Mouse (Mus musculus): ENCODE data around the gene Abcd2.

The Abcd2 gene

DNA sequence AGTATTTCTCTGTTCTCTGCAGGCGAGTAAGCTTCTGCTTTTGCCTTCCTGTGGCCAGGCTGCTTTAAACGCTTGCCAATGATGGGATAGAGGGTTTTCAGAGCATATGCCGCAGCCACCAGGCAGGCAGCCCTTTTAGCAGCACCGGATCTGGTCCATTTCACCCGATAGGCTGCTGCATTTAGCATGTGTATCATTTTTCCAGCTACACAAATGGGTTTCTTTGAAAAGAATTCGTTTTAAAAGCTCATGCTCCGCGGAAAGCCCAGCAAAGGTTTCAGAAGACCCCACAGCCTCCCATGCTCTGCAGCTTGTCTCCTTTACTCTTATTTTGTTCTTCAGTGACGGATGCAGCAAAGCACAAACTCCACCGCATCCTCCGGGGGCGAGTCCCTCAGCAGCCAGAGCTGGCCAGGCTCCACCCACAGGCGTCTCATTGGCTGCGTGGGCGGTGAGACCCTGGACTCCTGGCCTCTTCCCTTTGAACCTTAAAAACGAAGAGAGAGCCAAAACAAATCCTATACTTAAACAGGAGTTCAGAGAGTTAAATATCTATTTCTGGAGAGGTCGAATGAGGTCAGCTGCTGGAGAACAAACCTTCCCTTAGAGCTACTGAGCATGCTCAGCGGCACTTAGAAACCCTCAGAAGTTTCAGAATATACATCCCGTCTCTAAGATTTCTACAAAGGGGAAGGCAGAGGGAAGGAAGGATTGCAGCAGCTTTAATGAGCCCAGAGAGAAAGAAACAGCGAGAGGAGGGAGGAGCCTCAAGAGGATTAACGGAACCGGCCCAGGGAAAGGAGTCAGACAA lies at the start of gene Abcd2:
Gene Abcd2, minus strand, starts transcription at position 388 of the 811 bp plus-strand sequence.
- peak; percentile 60 for DNase-seq (ENCODE audit: low spot score)

DNA sequence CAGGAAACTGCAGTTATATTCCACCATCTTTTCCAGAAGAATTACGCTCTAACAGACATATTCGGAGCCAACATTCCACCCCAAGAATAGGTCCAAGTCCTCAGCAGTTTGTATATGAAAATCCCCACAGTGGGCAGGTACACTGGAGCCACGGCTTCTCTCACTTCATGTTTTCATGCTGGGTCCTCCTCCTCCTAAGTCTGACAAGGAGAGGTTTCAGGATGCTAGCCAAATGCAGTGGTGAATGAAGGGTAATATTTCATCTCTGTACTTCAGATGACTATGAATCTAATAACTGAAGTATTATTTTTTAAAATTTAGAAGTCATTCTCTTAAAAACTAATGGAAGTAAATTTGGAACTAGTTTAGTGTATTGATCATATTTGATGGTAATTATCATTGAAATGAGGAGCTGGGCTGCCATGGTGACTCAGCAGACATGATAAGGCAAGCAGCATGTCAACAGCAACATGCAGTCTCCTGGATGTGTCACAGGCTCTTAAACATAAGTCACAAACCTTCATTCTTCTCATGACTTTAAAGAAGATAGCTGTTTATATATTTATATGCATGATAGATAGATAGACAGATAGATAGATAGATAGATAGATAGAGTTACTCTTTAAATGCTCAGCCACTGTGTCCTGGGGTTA lies 49.2 kb upstream of the Abcd2 start:
- DNase-seq (ENCODE audit: low spot score), result no peak

DNA sequence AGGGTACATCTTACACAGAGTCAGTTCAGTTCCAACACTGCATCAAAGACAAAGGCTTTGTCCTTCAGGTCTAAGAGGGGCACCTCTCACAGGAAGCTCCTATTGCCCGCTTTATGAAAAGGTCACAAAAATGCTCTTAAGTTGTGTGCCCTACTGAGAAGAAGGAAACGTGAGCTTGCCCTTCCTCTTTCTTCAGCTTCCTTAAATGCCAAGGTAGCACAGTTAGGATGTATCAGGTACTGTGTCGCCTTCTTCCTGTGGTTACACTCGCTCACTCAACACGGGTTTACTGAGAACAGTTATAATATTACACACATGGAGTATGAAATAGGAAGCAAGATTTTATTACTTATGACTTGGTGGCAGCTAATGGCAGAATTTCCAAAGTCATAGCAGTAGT lies 45.7 kb upstream of the Abcd2 start:
- DNase-seq (ENCODE audit: low spot score), result no peak

DNA sequence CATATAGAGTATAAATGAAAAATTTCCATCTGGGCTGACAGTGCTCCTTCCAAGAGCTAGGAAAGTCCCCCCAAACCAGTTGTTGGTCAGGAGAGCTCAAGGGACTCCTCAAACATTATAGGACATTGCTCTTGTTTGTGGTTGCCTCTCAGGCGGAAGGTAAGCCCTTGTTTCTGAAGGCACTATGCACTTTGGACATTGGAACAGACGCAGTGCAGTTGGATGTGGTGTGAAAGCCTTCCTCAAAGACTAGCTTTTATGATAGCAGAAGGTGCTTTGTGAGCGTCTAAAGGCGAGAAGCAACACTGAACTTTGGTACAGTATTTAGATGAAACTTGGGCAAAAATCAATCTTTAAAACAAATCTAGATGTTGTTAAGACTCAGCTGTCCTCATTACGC lies 14.9 kb upstream of the Abcd2 start:
- no peak for DNase-seq (ENCODE audit: low spot score)

DNA sequence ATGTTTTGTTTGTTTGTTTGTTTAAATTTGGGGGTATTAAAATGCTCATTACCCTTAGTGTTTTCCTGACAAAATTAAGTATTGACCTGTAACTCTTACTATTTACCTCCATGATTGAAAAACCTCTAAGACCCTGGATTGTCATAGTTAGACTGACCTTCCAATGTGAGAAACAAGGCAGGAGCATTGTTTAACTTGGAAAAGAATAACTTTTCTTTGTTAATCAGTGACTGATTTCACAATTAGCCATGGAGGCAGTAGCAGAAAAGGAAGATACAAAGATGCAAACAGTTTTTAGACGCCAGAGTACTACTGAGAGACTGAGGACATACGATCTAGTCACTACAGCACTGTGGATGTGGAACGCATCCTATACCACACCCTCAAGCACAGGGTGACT lies 11.9 kb upstream of the Abcd2 start:
- DNase-seq (ENCODE audit: low spot score), result no peak

DNA sequence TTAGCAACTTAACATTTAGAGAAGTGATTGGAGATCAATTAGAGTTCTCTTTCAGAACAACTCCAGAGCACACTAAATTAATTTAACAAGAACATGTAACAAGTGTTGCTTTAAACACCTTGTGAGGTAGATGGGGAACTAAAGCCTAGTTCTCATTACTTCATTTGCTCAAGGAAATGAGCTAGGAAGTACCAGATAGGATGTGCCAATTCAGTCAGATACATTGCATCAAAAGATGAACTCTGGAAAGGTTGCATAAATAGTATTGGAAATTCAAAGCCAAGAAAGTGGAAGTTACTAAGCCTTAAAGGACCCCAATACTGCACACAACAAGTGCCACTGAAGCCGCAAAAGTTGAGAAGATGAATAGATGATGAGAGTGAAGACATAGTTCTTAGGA lies 10.9 kb upstream of the Abcd2 start:
- DNase-seq (ENCODE audit: low spot score), result no peak

DNA sequence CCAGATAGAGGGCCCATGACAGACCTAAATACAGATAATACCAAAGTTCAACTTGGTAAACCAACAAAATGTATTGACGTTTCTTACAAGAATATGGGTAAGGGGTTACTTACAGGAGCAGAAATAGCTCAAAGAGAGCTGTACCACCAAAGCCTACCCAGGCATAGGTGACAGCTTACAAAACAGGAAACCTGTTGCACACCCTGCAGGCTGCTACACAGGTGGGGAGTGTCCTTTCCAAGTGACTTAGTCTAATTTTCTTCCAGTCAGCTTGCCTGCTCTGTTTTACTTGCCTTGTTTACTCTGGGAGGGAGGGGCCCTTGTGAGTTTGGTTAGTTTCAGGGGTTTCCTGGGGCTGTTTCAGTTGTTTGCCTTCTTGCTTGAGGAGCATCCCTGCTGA lies 9.2 kb upstream of the Abcd2 start:
- no peak for DNase-seq (ENCODE audit: low spot score)

DNA sequence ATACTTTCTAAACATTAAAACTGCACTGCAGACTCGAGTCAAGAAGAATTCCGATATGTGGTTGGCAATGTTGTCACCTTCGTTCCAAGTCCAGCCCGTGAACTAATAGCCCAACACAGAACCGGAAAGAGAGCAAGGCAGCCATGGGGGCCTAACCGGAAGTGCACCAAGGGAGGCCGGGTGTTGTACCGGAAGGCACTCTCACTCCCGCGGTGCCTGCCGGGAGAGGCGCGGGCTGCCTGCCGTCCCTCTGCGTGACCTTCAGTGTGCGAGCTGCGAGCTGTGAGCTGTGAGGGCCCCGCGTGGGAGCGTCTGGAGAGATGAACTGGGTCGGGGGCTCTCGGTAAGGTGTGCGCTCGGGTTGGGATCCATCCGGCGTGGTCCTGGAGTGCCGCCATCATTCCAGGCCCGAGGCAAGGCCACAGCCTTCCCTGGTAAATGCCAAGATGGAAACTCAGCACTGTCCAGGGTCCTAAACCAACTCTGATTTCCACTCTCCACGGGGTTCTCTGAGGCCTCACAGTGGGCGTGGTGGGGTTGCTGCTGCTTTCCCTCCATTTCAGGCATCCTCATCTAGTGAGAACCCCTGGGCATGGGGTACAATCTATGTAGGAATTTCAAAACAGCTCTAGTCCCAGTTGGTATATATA lies 7.8 kb upstream of the Abcd2 start, which contains the start of gene CN725425:
Gene CN725425, plus strand, starts transcription at position 239 of the 650 bp plus-strand sequence.
- DNase-seq (ENCODE audit: low spot score), result no peak

DNA sequence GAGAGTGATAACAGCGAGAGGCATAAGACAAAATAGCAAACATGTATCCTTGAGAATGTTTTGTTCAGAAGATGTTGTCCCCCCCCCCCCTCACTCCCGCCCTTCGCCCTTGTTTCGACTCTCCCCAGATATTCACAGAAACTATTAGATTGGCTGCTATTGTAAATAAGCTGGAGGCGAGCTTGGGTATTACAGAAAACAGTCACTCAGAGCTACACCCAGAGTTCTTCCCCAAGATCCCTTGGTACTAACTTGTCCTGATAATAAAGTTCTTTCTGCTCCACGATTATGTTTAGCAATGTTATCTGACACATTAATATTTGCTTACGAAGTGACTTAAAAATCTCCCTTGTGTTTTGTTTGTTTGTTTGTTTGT lies 612 bp upstream of the Abcd2 start:
- no peak for DNase-seq (ENCODE audit: low spot score)

DNA sequence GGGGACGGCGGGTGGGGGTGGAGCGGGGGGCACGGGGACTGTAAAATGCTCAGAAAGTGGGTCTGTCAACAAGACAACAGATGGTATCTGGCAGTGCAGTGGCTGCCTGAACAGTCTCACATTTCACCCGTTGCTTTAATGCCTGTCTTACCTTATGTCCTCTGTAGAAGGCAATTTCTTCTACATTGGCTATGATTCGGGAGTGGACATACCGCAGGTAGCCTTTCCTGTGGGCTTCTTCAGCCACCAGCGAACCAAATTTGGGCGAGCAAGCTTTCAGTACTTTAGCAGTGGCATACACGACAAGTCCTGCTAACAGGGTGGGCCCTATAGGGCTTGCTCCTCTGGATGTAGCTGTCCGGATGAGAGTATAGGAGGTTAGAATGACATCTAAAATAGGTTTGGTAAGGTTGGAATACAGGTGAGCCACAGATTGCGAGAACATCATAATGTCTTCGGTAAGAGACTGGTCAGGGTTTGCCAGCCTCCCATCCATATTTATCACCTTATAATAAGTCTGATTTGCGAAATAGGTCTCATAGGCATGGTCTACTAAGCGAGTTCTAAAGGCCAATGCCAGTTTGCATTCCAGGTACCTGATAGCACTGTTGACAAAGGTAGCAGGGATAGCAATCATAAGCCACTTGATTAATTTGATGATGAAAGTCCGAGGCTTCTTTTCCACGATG lies 936 bp downstream of the Abcd2 start:
- DNase-seq (ENCODE audit: low spot score), result no peak

DNA sequence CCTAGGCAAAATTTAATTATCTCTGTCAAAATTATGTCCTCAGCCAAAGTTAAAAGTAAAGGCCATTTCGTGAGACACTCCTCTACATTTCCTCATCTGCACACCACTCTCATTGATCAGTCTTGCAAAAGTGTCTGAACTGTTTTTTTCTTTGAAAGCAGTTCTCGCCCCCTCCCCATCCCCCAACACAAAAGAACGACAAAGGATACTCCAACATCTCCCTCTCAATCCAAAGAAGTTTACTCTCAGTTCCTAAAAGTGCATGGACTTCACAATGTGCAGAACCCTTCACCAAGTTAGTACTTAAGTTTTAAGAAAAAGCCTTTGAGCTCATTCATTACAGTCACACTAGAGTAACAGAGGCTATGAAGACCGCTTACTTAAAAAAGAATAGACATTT lies 1.6 kb downstream of the Abcd2 start:
- no peak for DNase-seq (ENCODE audit: low spot score)

DNA sequence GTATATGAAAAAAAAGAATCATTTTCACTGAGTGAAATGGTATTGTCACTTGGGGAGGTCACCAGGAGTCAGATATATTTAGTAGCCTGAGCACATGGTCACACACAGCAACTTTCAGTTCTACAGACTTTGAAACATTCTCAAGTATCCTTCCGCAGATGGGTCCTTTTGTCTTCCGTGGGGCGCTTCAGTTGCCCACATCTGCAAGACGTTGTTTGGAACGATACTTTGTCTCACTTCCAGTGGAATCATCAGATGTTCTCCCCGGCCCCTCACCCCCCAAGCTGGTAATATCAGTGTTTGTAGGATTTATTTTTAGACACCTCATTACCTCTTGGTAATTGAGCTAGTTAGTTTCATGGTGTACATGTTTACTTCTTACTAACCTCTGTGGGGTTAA lies 5.2 kb downstream of the Abcd2 start:
- no peak for DNase-seq (ENCODE audit: low spot score)

DNA sequence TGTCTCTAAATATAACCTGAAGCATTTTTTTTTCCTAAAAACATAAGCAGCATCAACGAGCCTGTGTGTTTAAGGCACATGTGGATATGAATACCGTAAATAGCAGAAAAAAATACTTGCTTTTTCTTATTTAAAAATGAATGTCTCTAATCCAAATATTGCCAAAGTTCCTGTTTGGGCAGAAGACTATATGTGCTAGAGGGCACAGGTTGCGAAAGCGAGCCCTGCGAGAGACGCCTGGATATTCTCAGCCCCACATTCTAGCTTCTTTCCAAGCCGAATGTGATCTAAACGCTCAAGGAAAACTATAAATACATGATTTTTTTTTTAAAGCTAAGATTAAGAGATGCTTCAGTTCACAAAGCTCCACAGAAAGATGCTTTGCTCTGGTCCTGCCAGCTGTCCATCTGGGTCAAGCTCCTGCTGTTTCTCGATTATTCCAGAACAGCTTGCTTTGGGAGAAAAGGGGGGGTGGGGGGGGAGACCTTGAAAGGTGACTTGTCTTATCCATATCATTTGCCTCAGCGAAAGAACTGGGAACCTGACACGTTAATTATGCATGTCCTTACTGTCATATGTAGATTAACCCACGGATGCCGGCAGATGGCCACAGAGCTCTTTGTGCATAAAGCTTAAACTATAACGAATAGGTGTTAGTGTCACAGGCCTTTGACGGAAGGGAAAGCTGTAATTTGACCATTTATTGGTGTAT lies 11.5 kb downstream of the Abcd2 start:
- no peak for DNase-seq (ENCODE audit: low spot score)

DNA sequence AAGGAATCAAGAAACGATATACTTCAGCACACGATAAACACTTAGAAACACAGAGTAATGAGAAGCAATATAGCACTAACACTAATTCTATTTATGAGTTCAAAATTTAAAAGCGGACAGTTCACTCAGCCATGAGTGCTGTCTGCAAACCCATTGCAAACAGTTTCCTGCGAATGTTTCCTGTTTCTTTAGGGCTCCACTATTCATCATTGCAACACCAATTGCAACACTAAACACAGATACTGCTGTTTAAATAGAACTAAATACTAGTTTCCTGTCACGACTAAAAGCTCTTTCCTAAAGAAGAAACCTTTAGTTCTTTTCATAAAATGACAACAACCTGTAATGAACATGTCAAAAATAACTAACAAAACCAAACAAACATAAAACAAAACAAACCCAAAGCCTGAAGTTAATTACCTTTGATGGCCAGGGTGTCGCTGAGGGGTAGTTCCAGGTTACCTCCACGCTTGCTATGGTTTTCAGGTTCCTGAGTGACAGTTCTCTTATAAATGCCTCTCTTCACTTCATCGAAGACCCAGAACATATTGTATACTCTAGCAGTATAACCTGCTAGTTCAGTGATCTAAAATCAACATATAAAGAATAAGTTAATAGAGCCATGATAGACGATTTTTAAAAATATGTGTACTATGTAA lies 12.8 kb downstream of the Abcd2 start:
- DNase-seq (ENCODE audit: low spot score), result no peak

DNA sequence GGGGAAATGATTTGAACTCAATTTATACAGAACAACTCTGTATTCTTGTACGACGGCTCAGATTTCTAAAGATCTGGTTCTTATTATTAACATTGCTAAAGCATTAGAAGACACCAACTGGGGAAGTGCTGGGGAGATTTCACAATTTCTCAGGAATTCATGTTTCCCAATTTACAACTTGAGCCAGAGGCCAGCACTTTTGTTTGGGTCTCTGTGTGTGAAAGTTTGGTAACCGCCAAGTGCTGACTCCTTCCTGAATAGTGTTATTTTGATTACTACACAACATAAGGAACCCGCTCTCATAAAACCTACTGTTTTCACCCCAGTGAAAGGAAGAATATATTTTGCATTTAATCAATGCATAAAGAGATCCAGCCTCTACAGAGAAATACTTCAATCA lies 19.4 kb downstream of the Abcd2 start:
- no peak for DNase-seq (ENCODE audit: low spot score)

DNA sequence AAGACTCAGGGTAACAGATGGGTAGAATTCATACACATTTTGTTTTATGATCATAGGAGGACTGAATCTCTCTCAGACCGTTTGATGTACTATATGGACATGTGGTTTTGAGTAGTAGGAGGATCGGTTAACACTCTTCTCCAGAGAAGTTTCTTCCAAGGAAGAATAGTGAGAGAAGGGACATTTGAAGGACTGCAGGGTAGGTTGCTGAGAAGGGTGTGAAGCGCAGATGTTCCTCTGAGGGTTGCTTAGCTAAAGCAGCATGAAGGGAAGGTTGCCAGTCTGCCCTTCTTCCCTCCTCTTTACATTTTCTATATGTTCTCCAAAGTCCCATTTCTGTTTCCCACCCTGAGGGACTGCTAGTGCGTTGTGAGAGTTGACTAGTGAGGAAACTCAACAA lies 20.3 kb downstream of the Abcd2 start:
- no peak for DNase-seq (ENCODE audit: low spot score)

DNA sequence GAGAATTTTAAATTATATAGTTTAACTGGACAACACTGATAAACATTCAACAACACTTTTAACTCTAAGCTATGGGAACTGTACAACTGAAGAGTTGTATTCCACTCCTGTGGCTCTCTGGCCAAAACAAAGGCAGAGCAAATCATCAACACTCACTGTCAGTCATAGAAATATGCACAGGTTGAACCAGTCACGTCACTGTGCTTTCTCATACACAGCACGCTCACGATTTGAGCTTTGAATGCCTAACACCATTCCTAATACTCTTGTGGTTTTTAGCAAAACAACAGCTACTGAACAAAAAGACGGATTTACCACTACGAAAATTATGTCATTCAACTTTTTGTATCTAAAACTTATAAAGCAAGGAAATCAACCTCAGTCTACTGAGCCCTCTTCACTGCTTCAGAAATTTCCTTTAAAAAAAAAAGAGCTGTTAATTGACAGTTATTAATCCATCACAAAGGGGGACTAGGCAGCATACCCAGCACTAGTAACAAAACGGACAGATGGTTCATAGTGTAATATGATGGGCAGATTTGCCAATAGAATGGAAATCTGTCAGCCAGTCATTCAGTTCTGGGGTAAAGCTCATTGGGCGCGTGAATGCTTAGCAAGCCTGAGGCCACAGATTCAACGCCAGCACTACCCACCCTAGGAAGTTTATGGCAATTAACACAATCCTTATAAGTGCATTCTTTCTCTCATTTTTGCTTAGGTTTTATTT lies 20.8 kb downstream of the Abcd2 start:
- no peak for DNase-seq (ENCODE audit: low spot score)

DNA sequence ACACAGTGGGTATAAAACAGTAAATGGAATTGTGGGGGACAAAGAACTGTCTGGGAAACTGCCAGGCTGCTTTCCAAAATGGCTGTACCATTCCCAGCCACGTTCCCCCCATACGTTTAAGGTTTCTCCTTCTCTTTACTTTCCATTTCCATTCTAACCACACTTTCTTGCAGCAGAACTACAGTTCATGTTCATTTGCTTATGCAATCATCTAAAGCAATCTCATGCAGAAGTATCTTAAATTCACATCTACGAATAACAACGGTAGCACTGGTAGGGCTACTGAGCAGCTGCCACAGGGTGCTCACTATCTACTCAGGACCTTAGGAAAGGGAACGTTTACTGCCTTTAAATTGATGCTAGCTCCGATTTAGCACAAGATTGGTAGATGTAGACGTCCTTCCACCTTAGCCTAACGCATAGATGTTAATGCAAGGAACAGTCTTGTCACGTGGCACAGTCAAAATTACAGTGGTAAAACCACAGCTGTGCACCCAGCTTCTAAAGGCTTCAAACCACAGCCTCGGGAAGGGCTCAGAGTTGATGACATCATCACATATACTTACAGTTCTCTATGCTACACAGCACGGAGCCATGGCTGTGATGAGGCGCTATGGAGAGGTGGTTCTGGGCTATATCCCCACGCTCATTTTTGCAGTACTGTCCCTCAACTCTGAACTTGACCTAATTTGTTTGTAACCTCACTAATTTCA lies 23.6 kb downstream of the Abcd2 start:
- no peak for DNase-seq (ENCODE audit: low spot score)

DNA sequence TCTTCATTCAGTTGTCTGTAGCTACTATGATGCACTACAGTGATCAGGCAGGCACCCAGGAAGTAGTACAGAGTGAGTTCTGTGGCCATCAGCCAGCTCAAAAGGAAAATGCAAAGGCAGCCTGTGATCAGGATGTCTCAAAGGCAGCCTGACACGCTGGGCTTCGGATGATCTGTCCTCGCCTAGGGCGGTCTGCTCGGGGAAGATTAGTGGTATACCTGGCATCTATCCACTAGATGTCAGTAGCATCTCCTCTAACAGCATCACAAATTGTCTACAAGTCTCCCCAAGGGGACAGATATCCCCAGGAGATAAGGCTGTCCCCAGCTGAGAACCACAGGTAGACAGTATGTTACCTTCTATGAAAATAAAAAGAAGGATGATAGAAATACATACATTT lies 26.6 kb downstream of the Abcd2 start:
- DNase-seq (ENCODE audit: low spot score), result no peak

DNA sequence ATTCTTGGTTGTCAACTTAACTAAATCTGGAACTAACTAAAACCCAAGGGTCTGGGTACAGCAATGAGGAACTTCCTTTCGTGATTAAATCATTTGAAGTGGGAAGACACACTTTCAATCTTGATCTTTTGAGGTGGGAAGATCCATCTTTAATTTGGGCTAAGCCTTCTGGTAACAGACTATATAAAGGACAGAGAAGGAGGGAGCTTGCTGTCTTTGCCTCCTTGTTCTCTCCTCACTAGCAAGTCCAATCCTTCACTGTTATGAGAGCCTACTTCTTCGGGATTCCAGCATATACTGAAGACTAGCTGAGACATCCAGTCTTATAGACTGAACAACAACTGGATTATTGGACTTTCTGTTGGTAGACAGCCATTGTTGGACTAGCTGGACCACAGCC lies 28.1 kb downstream of the Abcd2 start:
- DNase-seq (ENCODE audit: low spot score), result no peak
